Mouse (Mus musculus): ENCODE results near the gene Macf1. TPM values are rescaled to one million over a fixed set of nuclear protein-coding genes. Genes with fewer than 3 reads are reported as not detected.

Gene Macf1
- total RNA-seq, 2 experiments from 2014 or later: 76.5 to 88.0 TPM

- intact Hi-C loops (cut with DNase I; ENCODE audit: low total_unique reads): no loop called here
- DNase-seq: no peak
These were observed 72.9 kb downstream of the Macf1 start for GRCm38 (mm10) chr4:123611241-123611640.

- intact Hi-C loops (cut with DNase I; ENCODE audit: low total_unique reads): no loop called here
- no peak for DNase-seq
These were observed 77.0 kb downstream of the Macf1 start for GRCm38 (mm10) chr4:123607174-123607573.

GRCm38 (mm10) chr4:123605948-123606347, 78.2 kb downstream of the Macf1 start:
- intact Hi-C loops (cut with DNase I; ENCODE audit: low total_unique reads): no loop called here
- DNase-seq: no peak

GRCm38 (mm10) chr4:123605309-123605708, 78.9 kb downstream of the Macf1 start:
- intact Hi-C loops (cut with DNase I; ENCODE audit: low total_unique reads): no loop called here
- DNase-seq: no peak

- intact Hi-C loops (cut with DNase I; ENCODE audit: low total_unique reads): loop anchor here (5.0 kb wide), 1 partner anchor 55 kb away; no protein-coding TSS in a partner anchor
These were observed 81.4 kb downstream of the Macf1 start for GRCm38 (mm10) chr4:123602700-123603261.

GRCm38 (mm10) chr4:123601036-123601435, 83.1 kb downstream of the Macf1 start:
- intact Hi-C loops (cut with DNase I; ENCODE audit: low total_unique reads): loop anchor here (5.0 kb wide), 1 partner anchor 56 kb away; no protein-coding TSS in a partner anchor
- DNase-seq: no peak

More at GRCm38 (mm10) chr4:123602700-123603261, 81.4 kb downstream of the Macf1 start:
- no peak for DNase-seq

GRCm38 (mm10) chr4:123598519-123599228, 85.5 kb downstream of the Macf1 start:
- DNase-seq: no peak
- intact Hi-C loops (cut with DNase I; ENCODE audit: low total_unique reads): no loop called here

- intact Hi-C loops (cut with DNase I; ENCODE audit: low total_unique reads): loop anchor here (5.0 kb wide), 1 partner anchor 73 kb away; no protein-coding TSS in a partner anchor
These were observed 89.8 kb downstream of the Macf1 start for GRCm38 (mm10) chr4:123594381-123594806.

GRCm38 (mm10) chr4:123593664-123594063, 90.5 kb downstream of the Macf1 start:
- DNase-seq: no peak
- intact Hi-C loops (cut with DNase I; ENCODE audit: low total_unique reads): loop anchor here (5.0 kb wide), 1 partner anchor 74 kb away; no protein-coding TSS in a partner anchor

More at GRCm38 (mm10) chr4:123594381-123594806, 89.8 kb downstream of the Macf1 start:
- no peak for DNase-seq

- DNase-seq: no peak
- intact Hi-C loops (cut with DNase I; ENCODE audit: low total_unique reads): loop anchor here (5.0 kb wide), 1 partner anchor 75 kb away; no protein-coding TSS in a partner anchor
These were observed 92.1 kb downstream of the Macf1 start for GRCm38 (mm10) chr4:123592046-123592445.

- intact Hi-C loops (cut with DNase I; ENCODE audit: low total_unique reads): loop anchor here (5.0 kb wide), 1 partner anchor 76 kb away; no protein-coding TSS in a partner anchor
- DNase-seq: no peak
These were observed 93.0 kb downstream of the Macf1 start for GRCm38 (mm10) chr4:123591026-123591635.

GRCm38 (mm10) chr4:123589496-123589895, 94.7 kb downstream of the Macf1 start:
- intact Hi-C loops (cut with DNase I; ENCODE audit: low total_unique reads): no loop called here

GRCm38 (mm10) chr4:123588353-123589301, 95.5 kb downstream of the Macf1 start:
- DNase-seq: no peak

More at GRCm38 (mm10) chr4:123589496-123589895, 94.7 kb downstream of the Macf1 start:
- no peak for DNase-seq

GRCm38 (mm10) chr4:123587616-123588015, 96.5 kb downstream of the Macf1 start:
- no peak for DNase-seq
- intact Hi-C loops (cut with DNase I; ENCODE audit: low total_unique reads): no loop called here

More at GRCm38 (mm10) chr4:123588353-123589301, 95.5 kb downstream of the Macf1 start:
- intact Hi-C loops (cut with DNase I; ENCODE audit: low total_unique reads): no loop called here

GRCm38 (mm10) chr4:123584720-123585093, 99.5 kb downstream of the Macf1 start:
- intact Hi-C loops (cut with DNase I; ENCODE audit: low total_unique reads): loop anchor here (5.0 kb wide), 1 partner anchor 47 kb away; no protein-coding TSS in a partner anchor
- no peak for DNase-seq

GRCm38 (mm10) chr4:123584084-123584719, 100.0 kb downstream of the Macf1 start:
- no peak for DNase-seq
- intact Hi-C loops (cut with DNase I; ENCODE audit: low total_unique reads): loop anchor here (5.0 kb wide), 1 partner anchor 47 kb away; no protein-coding TSS in a partner anchor

GRCm38 (mm10) chr4:123577469-123578088, 106.6 kb downstream of the Macf1 start:
- no peak for DNase-seq
- intact Hi-C loops (cut with DNase I; ENCODE audit: low total_unique reads): no loop called here

All from gastrocnemius, postnatal 14 days (tissue).